Mouse (Mus musculus) E14TG2a.4 (cell line): ENCODE results near the gene Ghr.

Experiments used
- CTCF ChIP-seq: conservative IDR thresholded peaks from 2 replicates; pipeline ENCODE4 v1.5.1; 2014; ENCODE audit warnings: low read length
- NANOG ChIP-seq: IDR thresholded peaks from 2 replicates; pipeline ENCODE4 v1.6.1; 2014; ENCODE audit warnings: borderline replicate concordance, low read length, mixed read lengths
- POU5F1 ChIP-seq: IDR thresholded peaks from 2 replicates; pipeline ENCODE4 v1.6.1; 2014; ENCODE audit warnings: low read length, borderline replicate concordance

GRCm38 (mm10) chr15:3544289-3544688, 39.0 kb downstream of the Ghr start:
- TF ChIP-seq CTCF (no peak), POU5F1 (no peak), NANOG (no peak)
